Comparison of ENCODE assay signal across 12 mouse cellular contexts in genomic region chr17:32354211-32354610, GRCm38 (mm10). TPM values are rescaled to one million over a fixed set of nuclear protein-coding genes. Genes with fewer than 3 reads are reported as not detected.
A peak's percentile ranks its signal among the peaks of the same experiment; 100 is the strongest.
DNase-seq lines count a peak whose midpoint lies in the region; ATAC-seq lines count a peak whose summit lies in the region.
"Had no signal": no experiment of that assay in that cellular context is flagged by ENCODE, and none has a peak within 500 bp of the region (broad histone marks: within the 10 kb centered on the region; RNA-seq: fewer than 3 reads in every experiment).

No protein-coding gene starts in this region.

- H3K4me1 ChIP-seq in heart, embryonic 16.5 days (ENCODE audit: control insufficient read depth, insufficient read depth, low read length) = peaks cover 7% of the 10 kb centered on the region
- H3K4me1 ChIP-seq in midbrain, embryonic 13.5 days (replicated peaks) = peaks cover 30% of the 10 kb centered on the region
- H3K4me1 ChIP-seq in midbrain, embryonic 11.5 days (ENCODE audit: control insufficient read depth, insufficient read depth, low read length) = peaks cover 6% of the 10 kb centered on the region

- peaks cover 42% of the 10 kb centered on the region for H3K36me3 ChIP-seq in heart, embryonic 16.5 days (ENCODE audit: control insufficient read depth, insufficient read depth)
- peaks cover 59% of the 10 kb centered on the region for H3K36me3 ChIP-seq in midbrain, embryonic 13.5 days
- H3K36me3 ChIP-seq in midbrain, embryonic 11.5 days (ENCODE audit: control insufficient read depth, insufficient read depth, low read length) = peaks cover 30% of the 10 kb centered on the region

- 63% methylated on average over 5 of the region's 5 CpGs for WGBS in heart, embryonic 16.5 days
- 39% methylated on average over 5 of the region's 5 CpGs for WGBS in midbrain, embryonic 13.5 days
- WGBS in midbrain, embryonic 11.5 days = 47% methylated on average over 5 of the region's 5 CpGs

- ATAC-seq in heart, embryonic 16.5 days (replicated peaks; ENCODE audit: extremely low read depth, insufficient read depth, low FRiP score) = no peak
- no peak for ATAC-seq in midbrain, embryonic 13.5 days
- no peak for ATAC-seq in midbrain, embryonic 11.5 days (ENCODE audit: low FRiP score)

- H3K4me2 ChIP-seq in heart, embryonic 16.5 days (ENCODE audit: low read depth, low read length) = no peak overlapping the region
- H3K4me2 ChIP-seq in midbrain, embryonic 13.5 days (replicated peaks) = no peak overlapping the region
- H3K4me2 ChIP-seq in midbrain, embryonic 11.5 days = no peak overlapping the region
- H3K4me2 ChIP-seq: kidney, embryonic 15.5 days; limb, embryonic 12.5 days; lung, embryonic 14.5 days had no signal

- no peaks in the 10 kb centered on the region for H3K9me3 ChIP-seq in heart, embryonic 16.5 days (replicated peaks; ENCODE audit: control insufficient read depth, low read length)
- no peaks in the 10 kb centered on the region for H3K9me3 ChIP-seq in midbrain, embryonic 13.5 days
- H3K9me3 ChIP-seq in midbrain, embryonic 11.5 days (ENCODE audit: control insufficient read depth, low read length) = no peaks in the 10 kb centered on the region
- H3K9me3 ChIP-seq: kidney, embryonic 15.5 days; limb, embryonic 12.5 days had no signal

- H3K27ac ChIP-seq in heart, embryonic 16.5 days (ENCODE audit: low read length) = peak overlapping the region; percentile 55
- H3K27ac ChIP-seq in midbrain, embryonic 13.5 days = peak overlapping the region; percentile 64
- H3K27ac ChIP-seq in midbrain, embryonic 11.5 days (ENCODE audit: low read depth, low read length) = no peak overlapping the region
- H3K27ac ChIP-seq: kidney, embryonic 15.5 days; limb, embryonic 12.5 days had no signal

- no peaks in the 10 kb centered on the region for H3K27me3 ChIP-seq in heart, embryonic 16.5 days (ENCODE audit: control insufficient read depth, insufficient read depth, low read length)
- H3K27me3 ChIP-seq in midbrain, embryonic 13.5 days = no peaks in the 10 kb centered on the region
- H3K27me3 ChIP-seq in midbrain, embryonic 11.5 days (ENCODE audit: control insufficient read depth, insufficient read depth, low read length) = no peaks in the 10 kb centered on the region
- H3K27me3 ChIP-seq: kidney, embryonic 15.5 days; limb, embryonic 12.5 days had no signal

- H3K4me3 ChIP-seq in heart, embryonic 16.5 days (ENCODE audit: low read length) = no peak overlapping the region
- no peak overlapping the region for H3K4me3 ChIP-seq in midbrain, embryonic 13.5 days (replicated peaks)
- H3K4me3 ChIP-seq in midbrain, embryonic 11.5 days (ENCODE audit: low read depth, low read length) = no peak overlapping the region
- H3K4me3 ChIP-seq: kidney, embryonic 15.5 days; limb, embryonic 12.5 days had no signal

- peak overlapping the region; percentile 6; the same call in 1 of the 2 replicates for H3K9ac ChIP-seq in heart, embryonic 16.5 days (ENCODE audit: low read length)
- H3K9ac ChIP-seq in midbrain, embryonic 13.5 days (replicated peaks) = peak overlapping the region; percentile 7; the same call in 1 of the 2 replicates
- H3K9ac ChIP-seq in midbrain, embryonic 11.5 days (ENCODE audit: low read length) = no peak overlapping the region
- H3K9ac ChIP-seq: kidney, embryonic 15.5 days; limb, embryonic 12.5 days; lung, embryonic 14.5 days had no signal

- DNase-seq in adrenal gland, adult 2 months = peak; percentile 9
- DNase-seq in adrenal gland, postnatal 10 days = no peak
- no peak for DNase-seq in heart, adult 18-20 months
- DNase-seq in midbrain, embryonic 11.5 days (ENCODE audit: low spot score, missing footprints) = no peak
- DNase-seq in urinary bladder, postnatal 4 days (ENCODE audit: low spot score in 2 of 2) = no peak
- DNase-seq in adrenal gland, postnatal 4 days (ENCODE audit: low spot score in 2 of 2) = no peak
- DNase-seq: lung, embryonic 14.5 days; thymus, postnatal 4 days had no signal

RNA-seq across cellular contexts. Expression of gene Akap8l, which starts 3.8 kb away (rescaled TPM):
- 100 to 1,000 TPM in 1 of 2 experiments, 10 to 100 TPM in 1; 74.1 to 117 TPM for total RNA-seq in adrenal gland, adult 2 months (2021)
- 398 and 521 TPM in 2 replicates for polyA plus RNA-seq in adrenal gland, adult 2 months (2012; rRNA removed)
- total RNA-seq in adrenal gland, postnatal 10 days (2021) = 100 to 1,000 TPM in 1 of 2 experiments, 10 to 100 TPM in 1; 61.0 to 112 TPM
- polyA plus RNA-seq in heart, embryonic 16.5 days (2015; fragmentation: Nextera tagmentation; extraction: Ambion mirVana) = 99.2 and 107 TPM in 2 replicates
- 10 to 100 TPM; 39.1 to 44.6 TPM for total RNA-seq in heart, adult 18-20 months (2021)
- polyA plus RNA-seq in midbrain, embryonic 13.5 days (2015; fragmentation: Nextera tagmentation; extraction: Ambion mirVana) = 138 and 168 TPM in 2 replicates
- 67.1 and 67.4 TPM in 2 replicates for polyA plus RNA-seq in midbrain, embryonic 11.5 days (2014; fragmentation: Nextera tagmentation; extraction: Ambion mirVana)
- 100 to 1,000 TPM; 157 to 160 TPM for total RNA-seq in adrenal gland, postnatal 4 days (2021)

RNA-seq across cellular contexts. Expression of gene Akap8, which starts 33.2 kb away (rescaled TPM):
- total RNA-seq in adrenal gland, adult 2 months (2021) = 10 to 100 TPM; 58.1 to 88.6 TPM
- 79.3 and 90.7 TPM in 2 replicates for polyA plus RNA-seq in adrenal gland, adult 2 months (2012; rRNA removed)
- total RNA-seq in adrenal gland, postnatal 10 days (2021) = 10 to 100 TPM; 70.8 to 94.5 TPM
- polyA plus RNA-seq in heart, embryonic 16.5 days (2015; fragmentation: Nextera tagmentation; extraction: Ambion mirVana) = 75.8 and 81.4 TPM in 2 replicates
- 10 to 100 TPM; 40.2 to 44.3 TPM for total RNA-seq in heart, adult 18-20 months (2021)
- 116 and 121 TPM in 2 replicates for polyA plus RNA-seq in midbrain, embryonic 13.5 days (2015; fragmentation: Nextera tagmentation; extraction: Ambion mirVana)
- polyA plus RNA-seq in midbrain, embryonic 11.5 days (2014; fragmentation: Nextera tagmentation; extraction: Ambion mirVana) = 53.0 and 55.4 TPM in 2 replicates
- total RNA-seq in adrenal gland, postnatal 4 days (2021) = 100 to 1,000 TPM; 129 to 130 TPM

RNA-seq across cellular contexts. Expression of gene Wiz, which starts 35.0 kb away (rescaled TPM):
- 10 to 100 TPM; 45.9 to 48.9 TPM for total RNA-seq in adrenal gland, adult 2 months (2021)
- 58.3 and 64.0 TPM in 2 replicates for polyA plus RNA-seq in adrenal gland, adult 2 months (2012; rRNA removed)
- total RNA-seq in adrenal gland, postnatal 10 days (2021) = 10 to 100 TPM; 38.3 to 44.9 TPM
- 10.5 and 11.1 TPM in 2 replicates for polyA plus RNA-seq in heart, embryonic 16.5 days (2015; fragmentation: Nextera tagmentation; extraction: Ambion mirVana)
- total RNA-seq in heart, adult 18-20 months (2021) = 10 to 100 TPM; 15.0 to 19.0 TPM
- polyA plus RNA-seq in midbrain, embryonic 13.5 days (2015; fragmentation: Nextera tagmentation; extraction: Ambion mirVana) = 33.7 and 36.4 TPM in 2 replicates
- 33.7 and 36.9 TPM in 2 replicates for polyA plus RNA-seq in midbrain, embryonic 11.5 days (2014; fragmentation: Nextera tagmentation; extraction: Ambion mirVana)
- total RNA-seq in adrenal gland, postnatal 4 days (2021) = 10 to 100 TPM; 66.5 to 71.9 TPM

RNA-seq across cellular contexts. Expression of gene Rasal3, which starts 49.2 kb away (rescaled TPM):
- 1 to 10 TPM; 1.2 to 1.6 TPM for total RNA-seq in adrenal gland, adult 2 months (2021)
- polyA plus RNA-seq in adrenal gland, adult 2 months (2012; rRNA removed) = 3.3 and 4.1 TPM in 2 replicates
- total RNA-seq in adrenal gland, postnatal 10 days (2021) = 1 to 10 TPM; 4.5 to 4.9 TPM
- 5.8 and 13.9 TPM in 2 replicates for polyA plus RNA-seq in heart, embryonic 16.5 days (2015; fragmentation: Nextera tagmentation; extraction: Ambion mirVana)
- total RNA-seq in heart, adult 18-20 months (2021) = 1 to 10 TPM in 1 of 2 experiments, under 1 TPM in 1; 0.97 to 4.4 TPM
- polyA plus RNA-seq in midbrain, embryonic 13.5 days (2015; fragmentation: Nextera tagmentation; extraction: Ambion mirVana) = 0.54 TPM in 2 replicates
- polyA plus RNA-seq in midbrain, embryonic 11.5 days (2014; fragmentation: Nextera tagmentation; extraction: Ambion mirVana) = 0.52 and 0.70 TPM in 2 replicates
- total RNA-seq in adrenal gland, postnatal 4 days (2021) = 1 to 10 TPM in 1 of 2 experiments, under 1 TPM in 1; 0.96 to 1.5 TPM
